Mouse (Mus musculus): ENCODE measurements around the gene Olfr1359. TPM values are rescaled to one million over a fixed set of nuclear protein-coding genes. Genes with fewer than 3 reads are reported as not detected.
"Not testable (repeated sequence)": the region's sequence is repeated elsewhere in the genome, so short reads cannot be mapped to it uniquely, and the experiment has no call there.

The Olfr1359 gene
- polyA plus RNA-seq, 1 experiment from 2014 or later = not detected

DNA sequence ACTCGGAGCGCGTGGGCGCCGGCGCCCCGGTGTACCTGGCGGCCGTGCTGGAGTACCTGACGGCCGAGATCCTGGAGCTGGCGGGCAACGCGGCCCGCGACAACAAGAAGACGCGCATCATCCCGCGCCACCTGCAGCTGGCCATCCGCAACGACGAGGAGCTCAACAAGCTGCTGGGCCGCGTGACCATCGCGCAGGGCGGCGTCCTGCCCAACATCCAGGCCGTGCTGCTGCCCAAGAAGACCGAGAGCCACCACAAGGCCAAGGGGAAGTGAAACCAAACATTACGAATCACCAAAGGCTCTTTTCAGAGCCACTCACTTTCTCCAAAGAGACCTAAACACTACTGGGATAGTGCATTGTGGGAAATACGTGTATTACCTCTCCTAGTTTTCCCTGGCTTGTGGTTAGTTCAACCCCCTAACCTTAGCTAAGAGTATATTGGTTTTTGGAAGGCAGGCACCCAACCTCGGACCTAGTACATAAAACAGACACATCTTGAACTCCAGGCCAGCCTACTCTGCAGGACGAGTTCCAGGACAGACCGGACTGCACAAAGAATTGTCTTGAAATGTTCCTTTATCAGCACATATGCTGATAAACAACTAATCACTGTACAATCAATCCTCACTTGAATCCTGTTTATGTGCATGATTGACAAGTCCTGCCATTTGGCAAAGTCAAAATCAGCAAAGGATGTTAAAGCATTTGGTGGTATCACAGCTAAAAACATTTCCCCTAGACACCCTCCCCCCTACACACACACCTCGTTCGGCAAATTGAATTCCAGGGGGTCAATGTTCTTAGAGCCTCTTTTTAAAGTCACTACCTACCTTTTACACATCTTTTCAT is 18.9 kb downstream of the Olfr1359 start:
- H3K36me3 ChIP-seq, H3K9me3 ChIP-seq, H3K27me3 ChIP-seq: not testable (repeated sequence)
- H3K4me2 ChIP-seq = peak overlapping the region; percentile 78
- H3K9ac ChIP-seq (replicated peaks) = peak overlapping the region; percentile 78
- peaks cover 27% of the 10 kb centered on the region for H3K4me1 ChIP-seq (replicated peaks)
- 0 out of 2 replicates have a peak, but pooled peaks have one; percentile 6 for ATAC-seq (ENCODE audit: insufficient number of reproducible peaks, insufficient read depth, low FRiP score, low TSS enrichment, low read depth)
- WGBS = 1% methylated on average over 15 of the region's 38 CpGs
- peak overlapping the region; percentile 97 for H3K27ac ChIP-seq
- peak overlapping the region; percentile 47 for H3K4me3 ChIP-seq (replicated peaks)

DNA sequence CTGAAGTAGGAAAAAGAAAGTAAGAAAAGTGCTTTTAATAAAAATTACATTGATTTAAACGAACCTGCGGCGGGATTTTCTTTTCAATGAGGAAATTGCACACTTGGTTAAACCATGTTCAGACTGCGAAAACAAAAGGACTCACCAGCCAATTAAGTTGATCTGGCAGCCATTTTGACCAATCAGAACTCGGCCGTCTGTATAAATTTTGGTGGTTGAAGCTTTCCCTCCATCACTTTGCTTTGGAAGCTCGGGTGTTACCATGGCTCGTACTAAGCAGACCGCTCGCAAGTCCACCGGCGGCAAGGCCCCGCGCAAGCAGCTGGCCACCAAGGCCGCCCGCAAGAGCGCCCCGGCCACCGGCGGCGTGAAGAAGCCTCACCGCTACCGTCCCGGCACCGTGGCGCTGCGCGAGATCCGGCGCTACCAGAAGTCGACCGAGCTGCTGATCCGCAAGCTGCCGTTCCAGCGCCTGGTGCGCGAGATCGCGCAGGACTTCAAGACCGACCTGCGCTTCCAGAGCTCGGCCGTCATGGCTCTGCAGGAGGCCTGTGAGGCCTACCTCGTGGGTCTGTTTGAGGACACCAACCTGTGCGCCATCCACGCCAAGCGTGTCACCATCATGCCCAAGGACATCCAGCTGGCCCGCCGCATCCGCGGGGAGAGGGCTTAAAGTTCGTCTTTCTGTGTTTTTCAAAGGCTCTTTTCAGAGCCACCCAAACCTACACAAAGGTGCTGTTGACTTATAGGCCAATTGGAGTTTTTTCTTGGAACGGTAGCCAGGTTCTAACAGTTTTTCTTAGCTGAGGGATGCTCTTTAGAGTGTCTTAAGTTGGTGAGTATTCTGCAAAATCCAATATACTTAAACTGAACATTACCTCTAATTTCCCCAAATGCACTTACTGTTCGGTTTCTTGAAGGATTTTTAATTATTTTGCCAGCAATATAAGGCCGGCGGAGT is 19.8 kb downstream of the Olfr1359 start, which contains the start of gene Hist1h3h:
Gene Hist1h3h, plus strand, starts transcription at position 263 of the 961 bp plus-strand sequence.
- peak within 1 kb of the TSS; percentile 97 for H3K27ac ChIP-seq
- H3K36me3 ChIP-seq, H3K27me3 ChIP-seq, H3K9me3 ChIP-seq: not testable (repeated sequence)
- ATAC-seq (ENCODE audit: insufficient number of reproducible peaks, insufficient read depth, low FRiP score, low TSS enrichment, low read depth) = peak; percentile 24; the same call in 1 of the 2 replicates
- peak within 1 kb of the TSS; percentile 50 for H3K4me3 ChIP-seq (replicated peaks)
- H3K4me2 ChIP-seq = peak within 1 kb of the TSS; percentile 78
- WGBS = under 1% methylated on average over 26 of the region's 56 CpGs
- H3K9ac ChIP-seq (replicated peaks) = peak within 1 kb of the TSS; percentile 80
- H3K4me1 ChIP-seq (replicated peaks) = peaks cover 27% of the 10 kb centered on the region

DNA sequence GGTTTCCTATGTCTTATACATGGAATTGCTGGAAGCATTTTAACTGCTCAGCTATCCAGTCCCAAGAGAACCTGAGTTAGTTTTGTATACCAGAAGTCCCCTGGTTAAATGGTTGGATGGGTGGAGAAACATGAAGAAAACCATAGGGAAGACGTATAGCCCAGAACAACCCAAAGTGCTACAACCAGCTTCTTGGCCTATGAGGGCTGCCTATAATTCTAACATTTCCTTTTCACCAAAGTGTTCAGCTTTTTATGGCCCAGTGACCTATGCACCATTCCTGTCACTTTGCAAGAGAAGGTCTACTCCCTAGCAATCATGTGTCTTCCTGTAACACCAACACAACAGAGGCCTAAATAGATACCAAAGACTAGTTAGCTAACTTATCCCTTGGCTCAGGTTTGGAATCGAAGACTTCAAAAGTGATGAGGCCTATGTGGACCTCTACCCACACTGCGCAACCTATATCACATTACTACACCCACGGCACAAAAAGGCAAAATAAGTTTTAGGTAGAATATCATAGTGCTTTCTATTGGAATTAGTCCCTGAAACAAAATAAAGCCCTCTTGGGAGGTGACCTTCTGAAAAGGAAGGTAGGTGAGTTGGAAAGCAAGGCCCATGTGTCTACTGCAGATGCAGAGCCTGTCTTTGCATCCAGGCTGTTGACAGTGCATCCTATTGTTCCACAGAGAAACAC is 20.6 kb downstream of the Olfr1359 start:
- Histone ChIP-seq H3K27me3 (no peaks in the 10 kb centered on the region), H3K27ac (peak overlapping the region; percentile 95), H3K4me3 (replicated peaks) (peak overlapping the region; percentile 50), H3K9me3 (no peaks in the 10 kb centered on the region), H3K4me2 (peak overlapping the region; percentile 70), H3K4me1 (replicated peaks) (peaks cover 30% of the 10 kb centered on the region), H3K9ac (replicated peaks) (peak overlapping the region; percentile 80), H3K36me3 (no peaks in the 10 kb centered on the region)
- WGBS = 57% methylated on average over 4 of the region's 4 CpGs
- no peak for ATAC-seq (ENCODE audit: insufficient number of reproducible peaks, insufficient read depth, low FRiP score, low TSS enrichment, low read depth)

DNA sequence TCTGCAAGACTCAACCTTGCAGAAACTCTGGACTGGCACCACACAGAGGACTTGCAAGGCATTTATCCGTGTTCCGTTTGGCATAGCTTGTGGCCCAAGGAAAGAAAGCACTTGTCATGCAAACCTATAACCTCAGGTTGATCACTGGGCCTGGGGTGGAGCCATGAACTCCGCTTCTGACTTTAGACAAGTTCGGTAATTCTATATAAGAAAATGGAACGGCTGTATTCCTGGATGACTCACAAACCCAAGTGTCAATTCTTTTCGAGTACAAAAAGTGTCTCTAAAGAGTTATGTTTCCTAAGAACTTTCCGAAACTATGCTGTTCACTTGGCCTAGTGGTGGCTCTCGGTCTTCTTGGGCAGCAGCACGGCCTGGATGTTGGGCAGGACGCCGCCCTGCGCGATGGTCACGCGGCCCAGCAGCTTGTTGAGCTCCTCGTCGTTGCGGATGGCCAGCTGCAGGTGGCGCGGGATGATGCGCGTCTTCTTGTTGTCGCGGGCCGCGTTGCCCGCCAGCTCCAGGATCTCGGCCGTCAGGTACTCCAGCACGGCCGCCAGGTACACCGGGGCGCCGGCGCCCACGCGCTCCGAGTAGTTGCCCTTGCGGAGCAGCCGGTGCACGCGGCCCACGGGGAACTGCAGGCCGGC is 23.3 kb downstream of the Olfr1359 start:
- not testable (repeated sequence) for H3K9me3 ChIP-seq; H3K27me3 ChIP-seq; H3K36me3 ChIP-seq; ATAC-seq (ENCODE audit: insufficient number of reproducible peaks, insufficient read depth, low FRiP score, low TSS enrichment, low read depth)
- peak overlapping the region; percentile 65 for H3K9ac ChIP-seq (replicated peaks)
- H3K4me2 ChIP-seq = peak overlapping the region; percentile 61
- H3K27ac ChIP-seq = peak overlapping the region; percentile 94
- peak overlapping the region; percentile 41 for H3K4me3 ChIP-seq (replicated peaks)
- WGBS = 3% methylated on average over 22 of the region's 44 CpGs
- H3K4me1 ChIP-seq (replicated peaks) = peaks cover 23% of the 10 kb centered on the region

DNA sequence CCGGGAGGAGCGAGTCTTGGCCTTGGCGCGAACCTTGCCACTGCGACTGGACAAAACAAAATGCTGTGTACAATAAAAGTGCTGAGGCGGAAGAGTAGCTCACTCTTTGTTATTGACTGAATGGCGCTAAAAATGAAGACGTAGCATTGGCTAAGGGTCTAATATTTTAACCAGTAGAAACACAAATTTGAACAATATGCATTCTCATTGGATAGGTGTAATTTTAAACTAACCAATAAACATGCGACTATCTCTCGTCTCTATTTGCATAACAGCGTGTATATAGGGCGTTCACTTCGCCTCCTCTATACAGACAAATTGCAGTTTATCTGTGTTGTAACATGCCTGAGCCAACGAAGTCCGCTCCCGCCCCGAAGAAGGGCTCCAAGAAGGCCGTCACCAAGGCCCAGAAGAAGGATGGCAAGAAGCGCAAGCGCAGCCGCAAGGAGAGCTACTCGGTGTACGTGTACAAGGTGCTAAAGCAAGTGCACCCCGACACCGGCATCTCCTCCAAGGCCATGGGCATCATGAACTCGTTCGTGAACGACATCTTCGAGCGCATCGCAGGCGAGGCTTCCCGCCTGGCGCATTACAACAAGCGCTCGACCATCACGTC is 24.0 kb downstream of the Olfr1359 start, which contains the start of gene Hist1h2bm:
Gene Hist1h2bm, plus strand, starts transcription at position 288 of the 616 bp plus-strand sequence.
- H3K9me3 ChIP-seq, H3K27me3 ChIP-seq, H3K36me3 ChIP-seq: not testable (repeated sequence)
- peak within 1 kb of the TSS; percentile 41 for H3K4me3 ChIP-seq (replicated peaks)
- H3K4me1 ChIP-seq (replicated peaks) = peaks cover 23% of the 10 kb centered on the region
- WGBS = under 1% methylated on average over 37 of the region's 37 CpGs
- ATAC-seq (ENCODE audit: insufficient number of reproducible peaks, insufficient read depth, low FRiP score, low TSS enrichment, low read depth) = peak; percentile 98
- peak within 1 kb of the TSS; percentile 65 for H3K9ac ChIP-seq (replicated peaks)
- H3K4me2 ChIP-seq = peak within 1 kb of the TSS; percentile 61
- H3K27ac ChIP-seq = peak within 1 kb of the TSS; percentile 94

DNA sequence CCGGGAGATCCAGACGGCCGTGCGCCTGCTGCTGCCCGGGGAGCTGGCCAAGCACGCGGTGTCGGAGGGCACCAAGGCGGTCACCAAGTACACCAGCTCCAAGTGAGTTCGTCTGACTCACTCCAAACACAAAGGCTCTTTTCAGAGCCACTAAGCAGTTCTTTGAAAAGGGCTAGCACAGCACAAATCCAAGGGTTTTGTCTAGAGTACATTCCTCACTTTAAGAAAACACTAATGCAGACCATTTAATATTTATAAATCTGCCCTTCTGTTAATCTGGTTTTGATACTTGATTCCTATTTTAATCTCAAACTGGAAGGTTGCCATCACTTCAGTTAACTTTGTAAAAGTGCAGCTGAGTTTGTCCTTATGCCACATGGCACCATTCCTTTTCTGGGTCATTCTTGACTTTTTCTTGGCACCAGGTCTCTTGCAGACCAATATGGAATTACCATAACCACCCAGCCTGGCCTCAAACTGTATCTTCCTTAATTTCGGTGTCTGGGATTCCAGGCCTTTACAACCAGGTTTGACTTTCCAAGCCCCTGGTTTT is 24.5 kb downstream of the Olfr1359 start:
- Histone ChIP-seq H3K27me3 (no peaks in the 10 kb centered on the region), H3K9ac (replicated peaks) (peak overlapping the region; percentile 65), H3K9me3 (no peaks in the 10 kb centered on the region), H3K4me2 (peak overlapping the region; percentile 61), H3K36me3 (no peaks in the 10 kb centered on the region), H3K4me3 (replicated peaks) (peak overlapping the region; percentile 41), H3K27ac (peak overlapping the region; percentile 94), H3K4me1 (replicated peaks) (peaks cover 23% of the 10 kb centered on the region)
- ATAC-seq (ENCODE audit: insufficient number of reproducible peaks, insufficient read depth, low FRiP score, low TSS enrichment, low read depth) = no peak
- 3% methylated on average over 11 of the region's 11 CpGs for WGBS

DNA sequence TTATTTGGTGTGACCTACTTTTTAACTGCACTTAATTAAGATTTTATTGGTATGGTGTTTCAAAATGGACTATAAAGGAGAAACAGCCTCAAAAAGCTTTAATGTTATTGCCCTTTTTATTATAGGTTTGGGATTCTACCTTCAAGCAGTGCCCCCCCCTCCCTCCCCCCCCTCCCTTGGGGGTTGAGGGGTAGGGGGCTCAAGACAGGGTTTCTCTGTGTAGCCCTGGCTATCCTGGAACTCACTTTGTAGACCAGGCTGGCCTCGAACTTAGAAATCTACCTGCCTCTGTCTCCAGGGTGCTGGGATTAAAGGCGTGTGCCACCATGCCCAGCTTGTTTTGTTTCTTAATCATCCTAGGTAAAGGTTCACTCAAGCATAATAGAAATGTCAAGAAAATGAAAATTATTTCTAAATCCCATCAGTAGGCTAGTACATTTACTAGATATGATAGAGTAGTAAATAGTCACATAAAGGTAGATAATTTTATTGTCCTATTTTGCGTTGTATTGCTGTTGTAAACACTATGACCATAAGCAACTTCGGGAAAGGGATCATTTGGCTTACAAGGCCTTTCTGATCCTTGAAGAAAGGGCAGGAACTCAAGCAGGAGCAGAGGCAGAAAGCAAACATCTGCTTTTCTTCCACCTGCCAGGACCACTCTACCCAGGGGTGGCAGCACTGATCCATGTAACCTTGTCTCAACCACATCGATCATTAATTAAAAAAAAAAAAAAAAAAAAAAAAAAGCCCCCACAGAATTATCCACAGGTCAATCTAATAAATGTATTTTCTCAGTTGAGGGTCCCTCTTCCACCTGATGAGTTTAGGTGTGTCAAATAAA is 25.3 kb downstream of the Olfr1359 start:
- Histone ChIP-seq H3K4me3 (replicated peaks) (no peak overlapping the region), H3K27ac (peak overlapping the region; percentile 94), H3K36me3 (no peaks in the 10 kb centered on the region), H3K4me2 (peak overlapping the region; percentile 61), H3K4me1 (replicated peaks) (peaks cover 22% of the 10 kb centered on the region), H3K9ac (replicated peaks) (no peak overlapping the region), H3K27me3 (no peaks in the 10 kb centered on the region), H3K9me3 (no peaks in the 10 kb centered on the region)
- WGBS = 20% methylated on average over 5 of the region's 5 CpGs
- ATAC-seq (ENCODE audit: insufficient number of reproducible peaks, insufficient read depth, low FRiP score, low TSS enrichment, low read depth) = no peak

DNA sequence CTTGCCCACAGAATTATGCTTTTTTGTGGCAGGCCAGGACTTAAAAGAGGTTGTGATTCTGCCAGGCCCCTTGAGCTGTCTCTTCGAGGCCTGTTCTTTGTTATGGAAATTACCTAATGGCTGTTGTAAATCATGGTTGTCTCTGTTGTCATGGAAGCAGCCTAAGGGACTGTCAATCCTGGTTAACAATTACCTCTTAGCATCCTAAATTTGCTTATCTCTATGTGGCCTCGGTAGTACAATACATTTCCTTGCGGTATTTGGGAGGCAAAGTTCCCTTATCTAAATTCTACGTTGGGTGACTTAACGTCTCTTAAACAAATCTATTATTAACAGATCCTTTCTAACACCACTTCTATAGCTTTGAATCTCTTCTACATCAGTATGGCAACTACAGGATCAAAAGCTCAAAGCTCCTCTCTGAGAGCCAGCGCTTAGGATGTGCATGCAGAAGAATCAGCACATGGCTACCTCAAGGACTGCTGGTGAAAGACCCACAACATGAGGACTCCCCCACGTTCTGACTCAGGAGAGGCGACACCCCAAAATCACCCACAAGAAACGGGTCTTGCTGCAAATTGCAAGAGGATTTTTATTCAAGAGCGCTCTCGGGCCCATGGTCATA is 30.1 kb downstream of the Olfr1359 start:
- no peaks in the 10 kb centered on the region for H3K27me3 ChIP-seq
- no peak for ATAC-seq (ENCODE audit: insufficient number of reproducible peaks, insufficient read depth, low FRiP score, low TSS enrichment, low read depth)
- H3K27ac ChIP-seq = no peak overlapping the region
- H3K4me3 ChIP-seq (replicated peaks) = no peak overlapping the region
- no peak overlapping the region for H3K9ac ChIP-seq (replicated peaks)
- no peak overlapping the region for H3K4me2 ChIP-seq
- H3K9me3 ChIP-seq = no peaks in the 10 kb centered on the region
- no peaks in the 10 kb centered on the region for H3K36me3 ChIP-seq
- WGBS = 25% methylated on average over 11 of the region's 11 CpGs
- H3K4me1 ChIP-seq (replicated peaks) = peaks cover under 1% of the 10 kb centered on the region

DNA sequence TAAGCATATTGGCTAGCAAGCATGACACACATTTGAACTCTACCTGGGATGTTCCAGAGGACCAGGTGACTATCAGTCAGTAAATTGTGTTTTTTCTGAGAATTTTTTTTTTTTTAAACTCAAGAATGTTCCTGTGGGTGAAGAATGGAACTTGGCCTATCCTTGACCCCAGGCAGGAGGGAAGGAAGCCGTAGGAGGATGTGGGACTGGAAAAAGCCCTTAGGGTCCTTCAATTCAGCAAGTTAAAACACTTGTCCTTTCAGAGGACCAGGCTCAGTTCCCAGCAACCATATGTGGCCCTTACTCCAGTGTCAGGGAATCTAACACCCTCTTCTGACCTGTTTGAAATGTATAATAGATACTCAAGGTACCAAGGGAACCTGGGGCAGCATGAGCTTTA is 31.6 kb downstream of the Olfr1359 start:
- WGBS = 54% methylated on average over 1 of the region's 1 CpGs
- Histone ChIP-seq H3K4me1 (replicated peaks) (peaks cover 6% of the 10 kb centered on the region; the same call in 1 of the 2 replicates), H3K9ac (replicated peaks) (no peak overlapping the region), H3K36me3 (no peaks in the 10 kb centered on the region), H3K4me3 (replicated peaks) (no peak overlapping the region), H3K9me3 (no peaks in the 10 kb centered on the region), H3K4me2 (no peak overlapping the region), H3K27me3 (no peaks in the 10 kb centered on the region), H3K27ac (no peak overlapping the region)
- ATAC-seq (ENCODE audit: insufficient number of reproducible peaks, insufficient read depth, low FRiP score, low TSS enrichment, low read depth) = no peak

Data from limb, embryonic 12.5 days (tissue).